Mouse (Mus musculus): ENCODE measurements around the gene Blnk. TPM values are rescaled to one million over a fixed set of nuclear protein-coding genes. Genes with fewer than 3 reads are reported as not detected.
A peak's percentile ranks its signal among the peaks of the same experiment; 100 is the strongest.

Blnk gene
- total RNA-seq, 1 experiment from 2014 or later, result 17.2 TPM

DNA sequence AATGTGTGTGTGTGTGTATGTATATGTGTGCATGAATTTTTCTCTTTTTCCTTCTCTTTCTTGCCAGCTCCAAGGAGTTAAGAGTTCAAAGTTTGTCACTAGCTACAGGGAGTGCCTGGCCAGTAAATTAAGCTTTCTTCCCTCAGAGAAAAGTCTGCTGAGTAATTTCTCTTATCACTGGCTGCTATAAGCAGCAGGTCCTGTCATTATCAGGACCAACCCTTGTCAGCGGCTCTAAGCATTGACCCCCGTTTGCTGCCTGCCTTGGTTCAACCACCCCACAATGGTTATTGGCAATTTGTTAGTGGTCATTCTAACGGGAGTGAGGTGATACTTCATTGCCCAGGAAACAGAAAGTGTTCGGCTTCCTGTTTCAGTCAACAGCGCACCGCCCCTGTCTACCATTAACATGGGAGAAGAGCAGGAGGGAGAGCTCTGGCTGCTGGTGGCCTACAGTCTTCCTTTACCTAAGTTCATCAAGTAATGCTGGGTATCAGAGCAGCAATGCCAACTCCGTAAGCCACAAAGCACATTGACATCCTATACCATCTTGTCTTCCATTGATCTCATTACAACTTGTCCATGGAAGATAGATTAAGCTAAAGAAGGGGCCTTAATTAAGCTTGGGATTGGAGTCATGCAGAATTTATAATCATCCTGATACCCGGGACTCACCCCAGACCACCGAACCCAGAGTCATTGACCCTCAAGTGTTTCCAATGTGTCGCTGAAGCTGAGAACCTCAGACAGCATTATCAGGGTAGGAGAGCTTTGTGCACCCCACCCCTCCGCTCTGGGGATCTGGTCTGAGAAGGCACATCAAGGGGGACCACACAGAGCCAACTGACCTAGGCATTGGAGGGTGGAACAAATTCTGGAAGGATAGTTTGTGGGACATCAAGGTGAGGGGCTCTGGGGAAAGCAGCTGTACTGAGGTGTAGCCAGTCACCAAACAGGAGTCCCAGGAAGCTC, 17.1 kb downstream of the Blnk start:
- no peak for ATAC-seq (replicated peaks; ENCODE audit: insufficient number of reproducible peaks, low FRiP score, low TSS enrichment, poor library complexity, severe bottlenecking)

DNA sequence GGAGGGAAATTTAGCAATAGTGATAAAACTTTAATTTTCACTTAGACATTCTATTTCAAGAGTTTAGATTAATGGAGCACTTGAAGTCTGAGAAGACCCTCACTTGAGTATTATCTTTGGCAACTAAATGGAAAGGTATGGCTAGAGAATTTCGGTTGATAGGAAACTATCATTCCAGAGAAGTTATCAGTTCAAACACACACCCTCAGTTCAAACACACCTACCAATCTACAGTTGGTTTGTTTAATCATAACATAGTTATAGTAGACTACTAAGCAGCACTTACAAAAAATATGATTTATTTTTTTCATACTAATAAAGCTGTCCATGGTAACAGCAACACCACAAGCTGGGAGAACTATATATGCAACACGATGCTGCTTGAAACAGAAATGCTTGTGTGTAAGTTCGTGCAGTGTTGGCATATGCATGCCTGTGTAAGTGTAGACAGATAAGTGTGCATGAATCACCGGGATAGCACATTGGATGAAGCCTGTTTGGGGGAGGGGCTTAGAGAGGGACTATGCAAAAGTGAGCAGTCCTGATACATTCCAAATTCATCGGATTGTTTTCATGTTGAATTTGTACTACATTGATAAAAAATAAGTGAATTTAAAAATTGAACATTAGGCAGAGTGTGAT, 22.9 kb downstream of the Blnk start:
- ATAC-seq (replicated peaks; ENCODE audit: insufficient number of reproducible peaks, low FRiP score, low TSS enrichment, poor library complexity, severe bottlenecking), result no peak

DNA sequence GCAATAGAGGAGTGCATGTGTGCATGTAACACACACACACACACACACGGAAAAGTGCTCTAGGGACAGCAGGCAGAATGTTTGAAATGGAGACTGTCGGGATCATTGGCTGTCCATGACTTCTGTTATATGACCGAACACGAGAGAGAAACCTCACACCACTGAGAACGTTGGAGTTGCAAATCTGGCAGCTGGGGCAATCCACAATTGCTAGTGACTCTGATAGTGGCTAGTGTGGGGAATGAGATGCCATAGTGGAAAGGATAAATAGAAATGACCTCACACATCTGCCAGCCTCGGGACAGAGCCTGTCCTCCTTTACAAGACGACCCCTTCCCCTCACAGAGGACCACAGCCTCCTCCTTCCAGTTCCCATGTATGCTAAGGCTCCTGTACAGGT, 23.6 kb downstream of the Blnk start:
- no peak for ATAC-seq (replicated peaks; ENCODE audit: insufficient number of reproducible peaks, low FRiP score, low TSS enrichment, poor library complexity, severe bottlenecking)

DNA sequence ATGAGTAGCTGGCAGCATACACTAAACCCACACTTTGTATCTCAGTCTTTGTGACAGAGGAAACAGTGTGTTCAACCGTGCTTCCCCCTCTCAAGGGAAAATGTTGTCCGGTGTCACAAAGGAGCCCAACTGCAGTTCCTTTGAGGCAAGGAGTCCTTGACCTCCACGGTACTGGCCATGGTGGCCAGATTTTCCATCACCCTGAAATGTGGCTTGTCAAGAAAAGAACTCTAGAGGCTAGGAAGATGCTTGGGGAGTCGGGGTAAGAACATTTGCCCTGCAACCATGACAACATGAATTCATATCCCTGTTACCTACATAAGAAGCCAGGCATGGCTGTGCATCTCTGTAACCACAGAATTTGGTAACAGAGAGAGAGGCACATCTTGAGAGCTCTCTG, 24.0 kb downstream of the Blnk start:
- ATAC-seq (replicated peaks; ENCODE audit: insufficient number of reproducible peaks, low FRiP score, low TSS enrichment, poor library complexity, severe bottlenecking), result no peak

DNA sequence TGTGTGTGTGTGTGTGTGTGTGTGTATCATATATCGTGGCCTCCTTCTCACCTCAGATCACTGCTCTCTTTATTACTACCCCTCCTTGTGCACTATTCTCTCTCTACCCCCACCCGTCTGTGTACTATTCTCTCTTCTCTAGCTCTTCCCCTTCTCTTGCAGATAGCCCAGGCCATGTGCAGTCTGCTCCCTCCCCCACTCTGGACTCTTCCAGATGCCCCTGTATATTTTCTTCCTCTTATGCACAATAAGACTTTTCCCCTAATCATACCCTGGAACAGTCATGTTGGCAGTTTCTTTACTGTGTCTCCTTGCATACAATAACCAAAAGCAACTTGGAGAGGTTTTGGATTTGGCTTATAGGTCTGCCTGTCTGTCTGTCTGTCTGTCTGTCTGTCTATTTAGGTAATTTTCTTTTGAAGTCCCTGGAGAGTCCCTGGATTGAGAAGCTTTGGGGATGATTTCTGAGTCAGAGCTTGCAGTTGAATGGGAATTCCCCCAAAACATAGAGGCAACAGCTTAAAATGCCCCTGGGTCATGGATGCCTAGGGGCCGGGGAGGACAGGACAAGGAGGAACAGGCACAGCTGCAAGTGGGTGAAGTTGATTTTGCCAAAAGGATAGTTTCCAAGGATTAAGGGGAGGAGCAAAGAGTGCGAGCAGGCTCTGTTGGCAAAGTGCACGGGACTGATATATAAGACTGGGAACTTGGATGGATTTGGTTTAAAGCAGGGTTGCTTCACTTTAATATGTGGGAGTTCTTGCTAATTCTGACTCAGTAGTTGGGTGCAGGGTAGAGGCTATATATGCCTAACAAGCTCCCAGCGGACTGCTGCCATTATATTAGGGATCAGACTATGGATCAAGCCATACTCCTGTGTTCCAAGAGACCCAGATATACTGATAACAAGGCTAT, 29.1 kb downstream of the Blnk start:
- ATAC-seq (replicated peaks; ENCODE audit: insufficient number of reproducible peaks, low FRiP score, low TSS enrichment, poor library complexity, severe bottlenecking), result no peak

DNA sequence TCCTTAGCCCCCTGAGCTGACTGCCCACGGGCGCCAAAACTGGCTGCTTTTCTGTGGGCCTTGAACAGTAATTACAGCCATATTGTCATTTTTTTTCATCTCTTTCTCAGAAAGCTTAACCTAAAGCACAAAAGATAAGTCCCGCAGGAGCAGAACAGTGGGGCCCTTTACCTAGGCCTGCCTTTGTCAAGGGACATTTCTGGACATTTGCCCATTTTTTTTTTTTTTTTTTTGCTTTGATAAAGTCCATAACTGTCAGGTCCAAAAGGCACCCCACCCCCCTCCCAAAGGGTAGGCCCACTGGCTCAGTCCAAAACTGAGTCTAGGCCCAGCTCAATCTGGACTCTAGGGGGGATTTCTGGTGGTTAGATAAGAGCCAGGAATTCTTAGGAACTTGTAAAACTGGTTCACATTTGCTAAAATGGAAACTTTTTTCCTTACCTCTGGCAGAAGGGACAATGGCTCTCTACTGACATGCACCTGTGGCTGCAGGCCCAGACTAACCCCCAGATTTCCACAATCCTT, 29.9 kb downstream of the Blnk start:
- no peak for ATAC-seq (replicated peaks; ENCODE audit: insufficient number of reproducible peaks, low FRiP score, low TSS enrichment, poor library complexity, severe bottlenecking)

DNA sequence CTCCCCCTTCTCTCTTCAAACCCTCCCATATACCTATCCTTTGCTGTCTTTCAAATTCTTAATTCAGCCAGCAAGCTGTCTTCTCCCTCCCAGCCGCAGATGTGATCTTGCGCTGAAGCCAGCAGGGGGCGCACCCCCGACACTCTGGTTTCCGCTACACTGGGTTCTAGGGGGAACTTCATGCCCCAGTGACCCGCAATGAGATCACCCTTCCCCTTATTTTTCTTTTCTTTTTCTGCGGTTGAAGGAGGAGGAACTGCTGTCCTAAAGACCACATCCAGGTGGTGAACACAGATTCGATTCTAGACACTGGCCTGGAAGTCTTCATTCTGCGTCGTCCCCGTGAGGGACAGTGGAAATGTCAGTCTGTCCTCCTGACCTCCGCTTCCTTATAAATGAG, 31.3 kb downstream of the Blnk start:
- ATAC-seq (replicated peaks; ENCODE audit: insufficient number of reproducible peaks, low FRiP score, low TSS enrichment, poor library complexity, severe bottlenecking), result peak; percentile 72

DNA sequence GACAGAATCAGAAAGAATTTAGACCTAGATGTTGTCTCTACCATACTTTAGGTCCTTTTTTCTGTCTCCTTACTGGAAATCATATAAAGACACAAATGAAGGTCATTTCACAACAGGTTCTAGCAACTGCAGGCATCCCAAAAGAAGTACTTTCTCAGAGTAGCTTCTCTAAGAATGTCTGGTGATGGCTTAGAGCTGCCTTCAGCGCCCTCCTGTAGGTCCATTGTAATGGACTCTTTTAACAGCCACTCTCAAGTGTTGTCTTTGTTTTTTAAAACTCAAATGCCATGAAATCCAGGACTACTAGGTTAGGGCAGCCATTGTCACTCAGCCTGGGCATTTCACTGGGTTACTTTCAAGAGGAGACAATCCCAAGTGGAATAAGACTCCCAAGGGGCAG, 35.4 kb downstream of the Blnk start:
- ATAC-seq (replicated peaks; ENCODE audit: insufficient number of reproducible peaks, low FRiP score, low TSS enrichment, poor library complexity, severe bottlenecking), result no peak

DNA sequence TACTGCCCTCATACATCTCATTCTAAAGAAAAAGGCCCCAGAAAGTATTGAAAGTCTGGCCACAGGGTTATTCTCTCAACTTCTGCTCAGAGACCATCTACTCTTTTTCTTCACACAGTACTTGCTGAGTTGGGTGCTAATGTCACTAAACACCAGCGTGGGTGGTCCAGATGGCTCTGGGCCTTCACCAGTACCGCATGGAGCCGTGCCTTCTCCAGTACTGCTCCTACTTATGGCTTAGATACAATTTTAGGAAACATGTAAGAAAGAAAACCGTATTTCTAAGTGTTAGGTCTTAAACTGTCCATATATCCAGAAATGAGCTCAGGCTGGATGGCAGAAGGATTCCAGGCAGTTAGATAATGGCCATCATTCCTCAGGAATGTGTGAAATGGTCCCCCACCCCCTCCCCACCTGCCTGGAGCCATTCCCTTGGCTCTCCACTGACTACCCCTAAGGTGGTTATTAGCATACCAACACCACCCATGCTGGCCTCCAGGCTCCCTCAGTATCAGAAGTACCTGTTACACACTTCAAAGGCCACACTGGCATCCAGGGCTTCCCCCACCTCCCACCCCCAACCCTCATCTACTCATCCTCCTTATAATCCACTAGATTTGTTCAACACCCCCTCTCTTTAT, 47.3 kb downstream of the Blnk start:
- ATAC-seq (replicated peaks; ENCODE audit: insufficient number of reproducible peaks, low FRiP score, low TSS enrichment, poor library complexity, severe bottlenecking), result no peak

DNA sequence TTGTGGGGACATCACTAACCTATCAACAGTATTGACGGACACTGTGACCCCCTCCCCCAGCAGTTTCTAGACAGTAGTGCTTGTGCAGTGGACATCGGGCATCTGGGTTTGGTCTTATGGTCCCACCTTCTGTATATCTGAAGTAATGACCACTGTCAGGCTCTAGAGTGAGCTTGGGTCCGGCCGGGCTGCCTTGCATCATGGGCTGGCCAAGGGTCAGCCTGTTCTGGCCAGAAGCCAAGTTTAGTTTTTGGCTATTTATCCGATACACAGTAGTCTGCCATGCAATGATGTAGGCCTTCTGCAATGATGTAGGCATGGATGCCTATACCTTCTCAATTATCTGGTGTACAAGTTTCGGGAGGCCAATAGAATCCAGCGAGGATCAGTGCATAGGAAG, 50.8 kb downstream of the Blnk start:
- no peak for ATAC-seq (replicated peaks; ENCODE audit: insufficient number of reproducible peaks, low FRiP score, low TSS enrichment, poor library complexity, severe bottlenecking)

DNA sequence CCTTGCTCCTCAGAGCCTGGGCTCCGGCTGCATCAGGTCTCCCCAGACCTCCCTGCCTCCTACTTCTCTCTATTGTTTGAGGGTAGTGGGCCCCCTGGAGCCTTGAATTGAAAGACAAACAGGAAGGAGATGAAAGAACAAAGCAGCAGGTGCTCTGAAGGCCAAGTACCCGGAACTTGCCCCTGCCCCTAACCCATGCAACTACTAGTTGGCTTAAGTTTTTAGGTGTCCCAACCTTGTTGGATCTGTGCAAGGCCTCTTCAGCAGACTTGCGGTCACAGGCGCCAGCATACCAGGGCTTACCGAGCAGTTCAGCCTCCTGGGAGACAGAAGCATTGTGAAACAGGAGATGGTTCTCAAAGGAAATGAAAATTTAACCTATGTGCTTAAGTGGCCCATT, 58.3 kb downstream of the Blnk start:
- ATAC-seq (replicated peaks; ENCODE audit: insufficient number of reproducible peaks, low FRiP score, low TSS enrichment, poor library complexity, severe bottlenecking), result no peak

DNA sequence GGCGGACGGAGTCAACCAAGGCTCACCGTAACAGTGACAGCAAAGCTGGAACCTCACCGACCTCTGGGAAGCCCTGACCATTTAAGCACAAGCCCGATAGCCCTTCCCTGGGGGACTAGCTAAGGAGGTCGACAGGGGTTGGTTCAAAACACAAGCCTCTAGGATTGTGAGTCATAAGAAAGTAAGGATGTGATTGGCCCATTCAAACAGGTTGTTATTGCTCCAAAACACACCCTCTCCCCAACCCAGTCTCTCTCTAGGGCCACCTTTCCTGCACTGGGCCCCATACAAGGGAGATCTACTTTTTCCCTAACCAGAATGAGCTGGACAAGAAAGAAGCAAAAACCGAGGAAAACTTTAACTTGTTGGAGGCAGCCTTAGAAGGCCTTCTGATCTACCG, 59.0 kb downstream of the Blnk start:
- ATAC-seq (replicated peaks; ENCODE audit: insufficient number of reproducible peaks, low FRiP score, low TSS enrichment, poor library complexity, severe bottlenecking), result no peak

DNA sequence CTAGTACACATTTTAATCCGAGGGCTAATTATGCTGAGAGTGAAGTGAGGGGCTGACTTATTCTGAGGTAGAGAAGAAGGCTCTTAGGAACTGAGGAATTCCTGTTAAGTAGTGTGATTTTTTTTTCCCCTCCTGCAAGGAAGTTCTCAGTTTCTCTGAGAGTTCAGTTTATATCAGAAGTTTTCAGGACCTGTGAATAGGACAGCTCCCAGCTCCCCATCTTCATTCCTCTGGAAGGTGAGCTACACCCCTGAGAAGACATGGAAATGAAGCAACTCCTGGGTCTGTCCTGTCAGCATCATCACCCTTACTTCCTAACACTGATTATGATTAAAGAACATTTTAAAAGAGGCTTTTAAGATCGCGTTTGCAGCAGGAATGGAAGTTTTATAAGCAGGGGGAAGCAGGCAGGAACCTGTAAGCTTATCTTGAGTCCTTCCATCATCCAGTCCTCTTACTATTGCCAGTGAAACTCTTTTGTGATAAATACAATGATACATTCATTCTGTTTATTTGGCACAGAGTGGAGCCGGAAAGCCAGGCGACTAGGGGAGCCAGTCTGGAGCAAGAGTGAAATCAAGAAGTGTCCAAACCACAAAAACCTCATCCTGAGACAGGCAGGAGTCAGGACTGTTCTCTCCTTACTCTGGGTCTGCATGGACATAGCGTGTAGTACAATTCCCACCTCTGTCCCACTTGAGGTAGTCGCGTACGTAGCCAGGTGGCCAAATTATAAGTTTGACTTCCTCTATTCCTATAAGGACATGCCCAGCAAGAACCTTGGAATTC, 62.6 kb downstream of the Blnk start:
- no peak for ATAC-seq (replicated peaks; ENCODE audit: insufficient number of reproducible peaks, low FRiP score, low TSS enrichment, poor library complexity, severe bottlenecking)

DNA sequence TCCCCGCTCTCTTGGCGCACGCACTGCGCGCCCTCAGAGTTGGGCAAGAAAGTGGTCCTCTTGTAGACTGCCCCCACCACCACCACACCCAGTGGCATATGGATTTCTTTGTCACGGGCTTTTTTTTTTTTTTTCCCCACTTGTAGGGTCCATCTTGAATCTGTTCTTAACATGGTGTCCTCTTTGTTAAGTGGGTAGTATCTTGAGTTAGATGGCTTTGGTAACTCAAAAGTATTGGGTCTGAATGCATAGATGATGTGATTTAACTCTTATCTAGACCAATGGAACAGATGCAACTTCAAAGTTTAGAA, 99.0 kb downstream of the Blnk start:
- no peak for ATAC-seq (replicated peaks; ENCODE audit: insufficient number of reproducible peaks, low FRiP score, low TSS enrichment, poor library complexity, severe bottlenecking)

DNA sequence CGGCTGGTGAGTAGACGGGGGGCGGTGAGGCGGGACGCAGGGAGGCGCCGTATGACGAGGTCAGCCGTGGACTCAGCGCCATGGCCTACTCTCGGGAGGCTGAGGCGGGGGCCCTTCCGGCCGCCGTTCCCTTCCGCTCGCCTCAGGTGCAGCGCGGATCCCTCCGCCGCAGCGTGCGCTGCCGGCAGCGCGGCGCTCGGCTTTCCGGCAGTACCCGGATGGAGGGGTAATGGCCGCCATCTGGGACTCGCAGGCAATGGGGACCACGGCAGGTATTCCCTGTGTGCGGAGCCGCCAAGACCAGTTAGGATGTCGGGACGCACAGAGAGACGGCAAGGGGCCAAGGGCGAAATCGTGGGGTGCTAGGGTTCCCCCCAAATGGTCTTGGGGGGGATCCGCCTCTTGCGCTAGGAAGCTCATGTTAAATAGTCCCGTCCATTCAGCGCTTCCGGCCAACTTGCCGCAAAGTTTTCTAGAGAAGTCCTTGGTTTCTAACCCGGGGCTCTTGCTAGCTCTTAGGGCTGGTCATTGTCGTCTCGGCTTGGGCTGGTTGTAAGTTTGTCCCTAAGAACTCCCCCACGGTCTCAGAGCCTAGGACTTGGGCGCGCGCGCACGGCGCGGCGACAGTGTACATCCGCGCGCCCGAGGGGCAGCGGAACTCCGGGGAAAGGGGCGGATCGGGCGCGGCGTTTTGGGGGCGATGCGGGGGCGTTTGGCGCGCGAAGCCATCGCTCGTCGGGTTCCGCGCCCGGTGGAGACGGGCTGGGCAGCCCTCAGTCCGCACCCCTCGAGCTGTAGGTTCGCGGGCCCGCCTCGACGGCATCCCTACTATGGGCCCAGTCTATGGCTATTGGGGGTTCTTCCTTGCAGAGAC, 99.6 kb downstream of the Blnk start, which contains the start of gene Zfp518a:
Zfp518a (plus strand) TSS at position 187 of the 874 bp plus-strand sequence.
- peak; percentile 86 for ATAC-seq (replicated peaks; ENCODE audit: insufficient number of reproducible peaks, low FRiP score, low TSS enrichment, poor library complexity, severe bottlenecking)

DNA sequence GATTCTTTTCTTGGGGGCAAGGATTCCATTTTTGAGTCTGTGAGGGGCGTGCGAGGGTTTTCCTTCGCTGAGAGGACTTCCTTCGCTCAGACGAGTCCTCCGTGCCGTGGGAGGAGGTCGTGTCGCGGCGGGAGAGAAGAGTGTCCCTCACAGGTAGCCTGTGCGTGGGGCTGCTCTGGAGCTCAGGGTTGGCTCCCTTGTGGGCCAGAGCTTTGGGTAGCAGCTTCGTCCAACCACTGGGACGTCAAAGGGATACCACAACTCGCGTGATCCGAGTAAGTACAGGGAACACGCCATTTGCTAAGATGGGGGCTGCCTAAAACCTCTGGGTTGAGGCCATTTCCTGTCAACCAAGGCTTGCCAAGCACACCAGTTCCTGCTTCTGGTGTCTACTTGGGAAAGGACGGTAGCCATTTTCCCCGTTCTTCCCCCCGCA, 100.2 kb downstream of the Blnk start:
- no peak; the same call in 1 of the 2 replicates for ATAC-seq (replicated peaks; ENCODE audit: insufficient number of reproducible peaks, low FRiP score, low TSS enrichment, poor library complexity, severe bottlenecking)

DNA sequence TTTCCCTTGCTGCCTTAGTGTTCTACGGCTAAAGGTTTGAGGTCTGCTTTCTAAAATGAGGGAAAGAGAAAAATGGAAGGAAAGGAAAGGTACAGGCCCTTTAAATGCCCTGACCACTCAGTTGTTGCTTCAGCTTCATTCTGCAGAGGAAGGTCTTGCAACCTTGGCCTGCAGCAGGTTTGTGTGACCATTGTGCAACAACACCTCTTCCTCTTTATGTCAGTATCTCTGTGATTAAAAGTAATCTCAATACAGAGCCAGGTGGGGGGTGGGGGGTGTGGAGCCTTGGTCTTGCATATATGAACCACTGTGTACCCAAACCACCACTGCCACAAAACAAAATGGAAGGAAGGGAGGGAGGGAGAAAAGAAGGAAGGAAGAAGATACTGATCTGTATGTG, 105.4 kb downstream of the Blnk start:
- ATAC-seq (replicated peaks; ENCODE audit: insufficient number of reproducible peaks, low FRiP score, low TSS enrichment, poor library complexity, severe bottlenecking), result no peak

All from monocyte, adult 5-6 weeks (primary cell).